Mouse (Mus musculus): Measurements from ENCODE around the gene Mib2. TPM values are rescaled to one million over a fixed set of nuclear protein-coding genes. Genes with fewer than 3 reads are reported as not detected.
"Not testable (repeated sequence)": the region's sequence is repeated elsewhere in the genome, so short reads cannot be mapped to it uniquely, and the experiment has no call there.

The Mib2 gene
- polyA plus RNA-seq, 1 experiment: 90.1 TPM

- H3K4me3 ChIP-seq (replicated peaks; ENCODE audit: extremely low read depth, low read depth, low read length): no peak overlapping the region
- TF ChIP-seq POLR2A (IDR thresholded peaks at IDR 0.05; ENCODE audit: borderline replicate concordance, extremely low read depth, low read depth, low read length) (no peak), CTCF (IDR thresholded peaks at IDR 0.05; ENCODE audit: insufficient read depth, low read length) (no peak)
- 57% methylated on average over 2 of the region's 2 CpGs for WGBS
- no peak for DNase-seq
- H3K4me1 ChIP-seq (ENCODE audit: control insufficient read depth, insufficient read depth, low read length): no peaks in the 10 kb centered on the region
Measured at GRCm38 (mm10) chr4:155675991-155676390, 7.0 kb upstream of the Mib2 start.

GRCm38 (mm10) chr4:155672082-155672481 lies 3.1 kb upstream of the Mib2 start:
- TF ChIP-seq POLR2A (IDR thresholded peaks at IDR 0.05; ENCODE audit: borderline replicate concordance, extremely low read depth, low read depth, low read length) (no peak), CTCF (IDR thresholded peaks at IDR 0.05; ENCODE audit: insufficient read depth, low read length) (no peak)
- H3K4me1 ChIP-seq (ENCODE audit: control insufficient read depth, insufficient read depth, low read length): peaks cover 6% of the 10 kb centered on the region
- no peak for DNase-seq
- no peak overlapping the region for H3K4me3 ChIP-seq (replicated peaks; ENCODE audit: extremely low read depth, low read depth, low read length)
- WGBS: 56% methylated on average over 2 of the region's 2 CpGs

- not testable (repeated sequence) for DNase-seq; H3K4me3 ChIP-seq (replicated peaks; ENCODE audit: extremely low read depth, low read depth, low read length); H3K4me1 ChIP-seq (ENCODE audit: control insufficient read depth, insufficient read depth, low read length)
- 79% methylated on average over 4 of the region's 4 CpGs for WGBS
Measured at GRCm38 (mm10) chr4:155670236-155670635, 1.2 kb upstream of the Mib2 start.

GRCm38 (mm10) chr4:155669598-155670075 lies 639 bp upstream of the Mib2 start:
- peak overlapping the region; percentile 84 for H3K4me3 ChIP-seq (replicated peaks; ENCODE audit: extremely low read depth, low read depth, low read length)
- 1% methylated on average over 8 of the region's 8 CpGs for WGBS

GRCm38 (mm10) chr4:155666903-155667302 lies 2.1 kb downstream of the Mib2 start:
- no peak for DNase-seq
- Histone ChIP-seq H3K4me1 (ENCODE audit: control insufficient read depth, insufficient read depth, low read length) (peaks cover 6% of the 10 kb centered on the region), H3K4me3 (replicated peaks; ENCODE audit: extremely low read depth, low read depth, low read length) (no peak overlapping the region)
- TF ChIP-seq CTCF (IDR thresholded peaks at IDR 0.05; ENCODE audit: insufficient read depth, low read length) (no peak), POLR2A (IDR thresholded peaks at IDR 0.05; ENCODE audit: borderline replicate concordance, extremely low read depth, low read depth, low read length) (no peak)

More at GRCm38 (mm10) chr4:155669598-155670075, 639 bp upstream of the Mib2 start:
- H3K4me1 ChIP-seq (ENCODE audit: control insufficient read depth, insufficient read depth, low read length): peaks cover 6% of the 10 kb centered on the region
- DNase-seq: no peak
- TF ChIP-seq CTCF (IDR thresholded peaks at IDR 0.05; ENCODE audit: insufficient read depth, low read length): no peak
- no peak for TF ChIP-seq POLR2A (IDR thresholded peaks at IDR 0.05; ENCODE audit: borderline replicate concordance, extremely low read depth, low read depth, low read length)

GRCm38 (mm10) chr4:155660641-155661040 lies 8.4 kb downstream of the Mib2 start:
- DNase-seq: no peak
- 70% methylated on average over 12 of the region's 12 CpGs for WGBS
- Histone ChIP-seq H3K4me3 (replicated peaks; ENCODE audit: extremely low read depth, low read depth, low read length) (no peak overlapping the region), H3K4me1 (ENCODE audit: control insufficient read depth, insufficient read depth, low read length) (no peaks in the 10 kb centered on the region)
- TF ChIP-seq CTCF (IDR thresholded peaks at IDR 0.05; ENCODE audit: insufficient read depth, low read length) (no peak), POLR2A (IDR thresholded peaks at IDR 0.05; ENCODE audit: borderline replicate concordance, extremely low read depth, low read depth, low read length) (no peak)

- TF ChIP-seq POLR2A (IDR thresholded peaks at IDR 0.05; ENCODE audit: borderline replicate concordance, extremely low read depth, low read depth, low read length) (no peak), CTCF (IDR thresholded peaks at IDR 0.05; ENCODE audit: insufficient read depth, low read length) (no peak)
- no peak for DNase-seq
- no peaks in the 10 kb centered on the region for H3K4me1 ChIP-seq (ENCODE audit: control insufficient read depth, insufficient read depth, low read length)
- H3K4me3 ChIP-seq (replicated peaks; ENCODE audit: extremely low read depth, low read depth, low read length): no peak overlapping the region
- 89% methylated on average over 10 of the region's 10 CpGs for whole genome bisulfite sequencing
Measured at GRCm38 (mm10) chr4:155658961-155659360, 10.0 kb downstream of the Mib2 start.

GRCm38 (mm10) chr4:155656214-155656751 lies 12.7 kb downstream of the Mib2 start:
- Histone ChIP-seq H3K4me3 (replicated peaks; ENCODE audit: extremely low read depth, low read depth, low read length) (no peak overlapping the region), H3K4me1 (ENCODE audit: control insufficient read depth, insufficient read depth, low read length) (peaks cover 11% of the 10 kb centered on the region)
- 88% methylated on average over 13 of the region's 13 CpGs for WGBS
- TF ChIP-seq CTCF (IDR thresholded peaks at IDR 0.05; ENCODE audit: insufficient read depth, low read length) (no peak), POLR2A (IDR thresholded peaks at IDR 0.05; ENCODE audit: borderline replicate concordance, extremely low read depth, low read depth, low read length) (no peak)
- DNase-seq: no peak

GRCm38 (mm10) chr4:155654456-155655298 lies 14.3 kb downstream of the Mib2 start:
- peak; percentile 59 for DNase-seq
- peaks cover 11% of the 10 kb centered on the region for H3K4me1 ChIP-seq (ENCODE audit: control insufficient read depth, insufficient read depth, low read length)
- TF ChIP-seq POLR2A (IDR thresholded peaks at IDR 0.05; ENCODE audit: borderline replicate concordance, extremely low read depth, low read depth, low read length) (peak; percentile 29; the same call in 1 of the 2 replicates), CTCF (IDR thresholded peaks at IDR 0.05; ENCODE audit: insufficient read depth, low read length) (no peak)
- 5% methylated on average over 52 of the region's 52 CpGs for WGBS
- peak overlapping the region; percentile 48 for H3K4me3 ChIP-seq (replicated peaks; ENCODE audit: extremely low read depth, low read depth, low read length)

GRCm38 (mm10) chr4:155654183-155654455 lies 14.9 kb downstream of the Mib2 start:
- TF ChIP-seq CTCF (IDR thresholded peaks at IDR 0.05; ENCODE audit: insufficient read depth, low read length) (no peak), POLR2A (IDR thresholded peaks at IDR 0.05; ENCODE audit: borderline replicate concordance, extremely low read depth, low read depth, low read length) (no peak)
- peak overlapping the region; percentile 11 for H3K4me3 ChIP-seq (replicated peaks; ENCODE audit: extremely low read depth, low read depth, low read length)
- H3K4me1 ChIP-seq (ENCODE audit: control insufficient read depth, insufficient read depth, low read length): peaks cover 11% of the 10 kb centered on the region
- 5% methylated on average over 6 of the region's 6 CpGs for WGBS
- DNase-seq: no peak
